Mouse (Mus musculus): ENCODE data around the gene Abcc8. TPM values are rescaled to one million over a fixed set of nuclear protein-coding genes. Genes with fewer than 3 reads are reported as not detected.

The Abcc8 gene
- 7.6 and 8.1 TPM in 2 replicates for polyA plus RNA-seq (2015; fragmentation: Nextera tagmentation; extraction: Ambion mirVana)

DNA sequence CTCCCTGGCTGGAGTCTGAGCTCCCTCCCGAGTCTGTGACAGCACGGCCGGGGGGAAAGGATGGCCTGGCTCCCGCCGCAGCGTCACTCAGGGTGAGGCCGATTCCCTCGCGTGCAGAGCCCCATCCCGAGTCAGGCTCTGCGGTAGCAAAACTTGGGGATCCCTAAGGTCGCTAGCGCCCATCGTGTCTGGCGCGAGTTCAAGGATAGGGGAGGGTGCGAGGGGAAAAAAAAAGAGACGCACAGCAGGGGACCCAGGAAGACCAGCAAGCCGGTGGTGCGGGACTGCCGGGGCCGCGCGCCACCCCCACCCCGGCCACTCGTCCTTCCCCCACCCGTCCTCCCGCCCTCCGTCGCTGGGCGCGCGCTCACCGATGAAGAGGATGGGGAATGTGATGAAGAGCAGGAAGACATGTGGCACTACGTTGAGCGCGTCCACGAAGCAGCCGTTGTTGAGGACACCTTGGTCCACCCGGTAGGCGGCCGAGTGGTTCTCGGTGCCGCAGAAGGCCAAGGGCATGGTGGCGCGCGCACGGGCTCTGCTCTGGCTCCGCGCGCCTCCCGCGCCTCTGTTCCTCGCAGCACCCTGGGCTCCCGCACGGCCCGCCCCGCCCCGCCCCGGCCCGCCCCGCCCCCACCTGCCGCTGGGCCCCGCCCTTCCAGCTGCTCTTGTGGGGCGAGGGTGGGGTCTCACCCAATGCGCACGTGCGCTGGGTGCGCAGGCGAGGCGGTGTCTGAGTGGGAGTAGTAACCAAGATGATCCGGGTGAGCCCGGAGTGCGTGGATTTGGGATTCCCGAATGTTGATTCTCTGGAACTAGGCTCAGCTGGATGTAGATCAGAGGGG, at the start of gene Abcc8:
Gene Abcc8, minus strand, starts transcription at position 603 of the 845 bp plus-strand sequence.
- no peaks in the 10 kb centered on the region for H3K9me3 ChIP-seq
- H3K27me3 ChIP-seq (replicated peaks), result peaks cover 30% of the 10 kb centered on the region
- H3K4me2 ChIP-seq (replicated peaks), result peak within 1 kb of the TSS; percentile 83
- peak; percentile 78 for ATAC-seq
- no peaks in the 10 kb centered on the region for H3K36me3 ChIP-seq
- H3K9ac ChIP-seq, result 0 out of 2 replicates have a peak within 1 kb of the TSS, but pooled peaks have one; percentile 26
- H3K4me1 ChIP-seq (replicated peaks), result peaks cover 10% of the 10 kb centered on the region
- H3K4me3 ChIP-seq (replicated peaks), result peak within 1 kb of the TSS; percentile 39
- under 1% methylated on average over 72 of the region's 75 CpGs for WGBS
- H3K27ac ChIP-seq, result no peak within 1 kb of the TSS

DNA sequence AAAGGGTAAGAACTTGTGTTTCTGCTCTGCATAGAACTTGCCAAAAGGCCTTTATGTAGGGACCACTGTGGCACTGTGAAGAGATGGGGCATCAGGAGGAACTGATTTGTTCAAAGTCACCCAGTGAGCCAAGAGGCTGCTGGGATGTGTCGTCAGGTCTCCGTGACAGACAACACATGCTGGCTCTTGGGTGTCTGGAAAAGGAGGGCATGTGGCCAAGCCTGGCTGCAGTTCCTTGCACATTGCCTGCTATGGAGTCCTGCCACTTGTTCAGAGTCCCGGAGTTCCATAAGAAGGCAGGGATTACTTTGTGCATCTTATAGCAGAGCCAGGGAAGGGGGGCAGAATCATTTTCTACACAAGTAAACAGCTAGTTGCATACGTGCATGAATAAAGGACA, 47.1 kb upstream of the Abcc8 start:
- Histone ChIP-seq H3K4me2 (replicated peaks) (no peak overlapping the region), H3K27ac (no peak overlapping the region), H3K27me3 (replicated peaks) (no peaks in the 10 kb centered on the region), H3K4me3 (replicated peaks) (no peak overlapping the region), H3K4me1 (replicated peaks) (no peaks in the 10 kb centered on the region), H3K36me3 (no peaks in the 10 kb centered on the region), H3K9me3 (no peaks in the 10 kb centered on the region), H3K9ac (no peak overlapping the region)
- WGBS, result 60% methylated on average over 4 of the region's 4 CpGs
- ATAC-seq, result no peak

DNA sequence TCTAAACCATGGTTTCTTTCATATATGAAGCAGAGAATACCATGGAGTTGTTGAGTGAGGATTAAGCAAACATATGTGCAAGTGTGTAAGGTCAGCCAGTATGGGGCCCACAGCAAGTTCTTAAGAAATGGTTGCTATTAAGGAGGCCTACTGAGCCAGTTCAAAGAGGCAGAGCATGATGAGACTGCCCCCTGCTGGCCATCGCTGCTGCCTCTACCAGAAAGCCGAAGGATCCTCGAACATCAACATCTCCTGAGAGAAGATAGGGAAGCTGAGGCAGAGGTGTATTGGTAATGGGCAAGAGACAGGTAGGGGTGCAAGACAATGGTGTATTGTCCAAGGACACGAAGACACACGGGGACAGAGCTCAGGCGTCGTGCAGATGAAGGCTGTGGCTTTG, 46.4 kb upstream of the Abcc8 start:
- Histone ChIP-seq H3K4me2 (replicated peaks) (no peak overlapping the region), H3K4me1 (replicated peaks) (no peaks in the 10 kb centered on the region), H3K4me3 (replicated peaks) (no peak overlapping the region), H3K9me3 (no peaks in the 10 kb centered on the region), H3K27me3 (replicated peaks) (no peaks in the 10 kb centered on the region), H3K36me3 (no peaks in the 10 kb centered on the region), H3K9ac (no peak overlapping the region), H3K27ac (no peak overlapping the region)
- no peak for ATAC-seq
- 26% methylated on average over 7 of the region's 7 CpGs for WGBS

DNA sequence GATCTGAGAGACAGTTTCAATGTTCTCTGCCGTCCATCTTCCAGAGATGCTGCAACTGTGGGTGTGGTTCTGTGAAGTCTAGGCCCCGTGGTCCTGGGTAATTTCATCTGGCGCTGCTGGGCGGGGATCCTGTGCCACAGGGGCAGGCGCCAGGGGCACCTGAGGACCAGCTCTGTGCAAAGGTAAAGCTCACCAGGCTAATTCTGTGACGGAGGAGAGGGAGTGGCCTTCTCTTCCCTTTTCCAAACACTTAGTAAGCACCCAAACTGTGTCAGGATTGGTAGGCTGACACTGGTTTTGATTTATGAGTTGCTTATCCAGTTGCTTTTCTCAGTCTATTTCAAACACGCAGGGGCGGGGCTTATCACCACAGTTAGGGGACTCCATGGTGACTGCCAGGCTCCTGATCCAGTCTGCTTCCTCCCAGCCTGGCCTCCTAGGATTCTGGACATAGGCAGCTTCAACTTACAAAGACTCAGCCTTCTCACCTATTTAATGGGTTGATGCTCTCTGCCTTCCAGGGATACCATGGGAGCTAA, 40.8 kb upstream of the Abcc8 start:
- H3K4me1 ChIP-seq (replicated peaks), result no peaks in the 10 kb centered on the region
- WGBS, result 51% methylated on average over 8 of the region's 8 CpGs

DNA sequence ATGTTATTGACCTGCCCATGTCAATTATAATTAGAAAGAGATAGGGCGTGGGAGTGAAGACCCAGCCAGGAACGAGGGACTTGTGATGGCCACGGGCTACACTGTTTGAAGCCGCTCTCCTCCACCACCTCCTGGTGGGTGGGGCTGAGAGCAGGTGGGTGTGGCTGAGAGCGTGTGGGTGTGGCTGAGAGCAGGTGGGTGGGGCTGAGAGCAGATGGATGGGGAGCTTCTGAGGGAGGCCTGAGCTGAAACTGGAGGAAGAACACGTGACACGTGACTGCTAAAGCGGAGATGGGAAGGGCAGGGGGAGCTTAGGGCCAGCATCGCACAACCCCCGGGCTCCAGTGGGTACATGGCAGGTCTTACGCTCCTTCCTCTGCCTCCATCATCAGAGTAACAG, 38.6 kb upstream of the Abcc8 start:
- WGBS, result 19% methylated on average over 11 of the region's 11 CpGs
- H3K4me1 ChIP-seq (replicated peaks), result no peaks in the 10 kb centered on the region

More for the DNA sequence above, 40.8 kb upstream of the Abcc8 start:
- H3K27ac ChIP-seq, result no peak overlapping the region
- no peak overlapping the region for H3K9ac ChIP-seq
- no peak overlapping the region for H3K4me3 ChIP-seq (replicated peaks)
- no peaks in the 10 kb centered on the region for H3K27me3 ChIP-seq (replicated peaks)
- no peaks in the 10 kb centered on the region for H3K9me3 ChIP-seq
- H3K36me3 ChIP-seq, result no peaks in the 10 kb centered on the region
- H3K4me2 ChIP-seq (replicated peaks), result no peak overlapping the region
- peak; percentile 50 for ATAC-seq

DNA sequence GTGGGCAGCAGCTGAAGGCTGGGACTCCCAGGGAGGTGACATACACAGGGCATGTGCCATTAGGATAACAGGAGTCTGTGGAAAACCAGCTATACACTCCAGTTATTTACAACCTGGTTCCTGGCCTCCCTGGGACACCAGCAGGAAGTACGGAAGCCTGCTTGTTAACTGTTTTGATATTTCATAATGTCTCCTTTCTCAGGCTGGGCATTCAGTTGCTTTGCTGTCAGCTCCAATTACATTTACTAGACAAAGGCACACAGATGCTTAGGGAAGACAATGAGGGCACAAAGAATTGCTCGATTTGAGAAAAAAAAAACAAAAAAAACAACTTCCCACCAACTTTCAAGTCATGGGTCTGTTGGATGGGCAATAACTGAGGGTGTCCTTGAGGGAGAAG, 36.6 kb upstream of the Abcc8 start:
- WGBS, result 67% methylated on average over 2 of the region's 2 CpGs
- Histone ChIP-seq H3K27me3 (replicated peaks) (no peaks in the 10 kb centered on the region), H3K4me3 (replicated peaks) (no peak overlapping the region), H3K36me3 (no peaks in the 10 kb centered on the region), H3K4me1 (replicated peaks) (no peaks in the 10 kb centered on the region), H3K9me3 (no peaks in the 10 kb centered on the region), H3K4me2 (replicated peaks) (no peak overlapping the region), H3K27ac (no peak overlapping the region), H3K9ac (no peak overlapping the region)
- ATAC-seq, result no peak

More for the DNA sequence above, 38.6 kb upstream of the Abcc8 start:
- peak; percentile 91 for ATAC-seq
- Histone ChIP-seq H3K36me3 (no peaks in the 10 kb centered on the region), H3K9ac (no peak overlapping the region), H3K4me3 (replicated peaks) (no peak overlapping the region), H3K9me3 (no peaks in the 10 kb centered on the region), H3K4me2 (replicated peaks) (no peak overlapping the region), H3K27ac (no peak overlapping the region), H3K27me3 (replicated peaks) (no peaks in the 10 kb centered on the region)

DNA sequence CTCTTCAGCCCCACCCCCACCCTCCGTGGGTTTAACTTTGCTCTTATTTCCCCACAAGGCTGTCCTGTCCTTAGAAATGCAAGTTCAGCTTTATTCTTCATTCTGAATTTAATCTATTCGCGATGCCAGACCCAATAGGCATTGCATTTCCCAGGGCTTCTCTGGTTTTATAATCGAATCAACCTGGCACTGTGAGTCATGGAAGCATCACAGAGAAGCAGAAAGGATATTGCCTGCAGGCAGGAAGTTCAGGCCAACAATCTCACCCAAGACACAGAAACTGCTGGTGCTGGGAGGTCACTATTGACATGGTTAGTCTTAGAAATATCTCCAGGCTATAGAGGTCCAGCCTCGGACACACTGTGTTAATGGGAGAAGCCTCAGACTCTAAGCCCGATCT, 30.4 kb upstream of the Abcc8 start:
- Histone ChIP-seq H3K9ac (no peak overlapping the region), H3K27ac (no peak overlapping the region), H3K4me2 (replicated peaks) (no peak overlapping the region), H3K4me1 (replicated peaks) (no peaks in the 10 kb centered on the region), H3K4me3 (replicated peaks) (no peak overlapping the region), H3K9me3 (no peaks in the 10 kb centered on the region), H3K36me3 (no peaks in the 10 kb centered on the region), H3K27me3 (replicated peaks) (no peaks in the 10 kb centered on the region)
- whole genome bisulfite sequencing, result 82% methylated on average over 6 of the region's 6 CpGs
- ATAC-seq, result no peak

DNA sequence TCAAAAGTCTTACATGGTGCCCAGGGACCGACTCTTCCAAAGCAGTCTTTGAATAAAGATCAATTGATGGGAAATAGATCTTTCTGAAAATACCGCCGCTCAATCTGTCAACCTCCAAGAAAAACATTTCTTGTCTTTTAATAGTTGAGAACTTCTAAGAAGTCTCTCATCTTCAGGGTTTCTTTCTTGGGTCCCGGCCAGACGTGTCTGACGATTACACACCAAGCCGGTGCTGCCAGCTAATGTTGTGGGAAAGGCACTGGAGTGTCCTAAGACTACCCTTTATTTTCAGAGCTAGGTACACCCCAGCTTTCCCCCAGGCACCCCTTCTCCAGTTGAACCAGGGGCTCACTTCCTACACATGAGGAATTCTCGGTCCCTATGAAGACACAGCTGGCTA, 28.3 kb upstream of the Abcc8 start:
- Histone ChIP-seq H3K27me3 (replicated peaks) (no peaks in the 10 kb centered on the region), H3K9ac (no peak overlapping the region), H3K27ac (no peak overlapping the region), H3K9me3 (no peaks in the 10 kb centered on the region), H3K4me3 (replicated peaks) (no peak overlapping the region), H3K36me3 (no peaks in the 10 kb centered on the region), H3K4me1 (replicated peaks) (no peaks in the 10 kb centered on the region), H3K4me2 (replicated peaks) (no peak overlapping the region)
- WGBS, result 93% methylated on average over 8 of the region's 8 CpGs
- ATAC-seq, result no peak

DNA sequence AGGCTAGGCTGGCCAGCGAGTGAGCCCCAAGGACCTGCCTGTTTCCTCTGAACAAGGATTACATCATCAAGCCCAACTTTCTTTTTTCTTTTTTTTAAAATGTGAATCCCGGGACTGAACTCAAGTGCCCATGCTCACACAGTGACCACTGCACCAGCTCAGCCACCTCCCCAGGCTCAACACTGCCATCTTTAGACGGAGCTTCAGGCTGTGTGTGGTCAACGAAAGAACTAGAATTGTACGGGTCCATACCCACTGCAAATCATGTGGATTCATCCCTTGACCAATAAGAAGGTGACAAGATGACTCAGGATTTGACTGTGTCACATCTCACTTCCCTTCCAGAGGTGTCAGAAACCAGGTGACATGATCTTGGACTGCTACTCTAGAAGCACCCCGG, 24.9 kb upstream of the Abcc8 start:
- no peaks in the 10 kb centered on the region for H3K9me3 ChIP-seq
- H3K27me3 ChIP-seq (replicated peaks), result no peaks in the 10 kb centered on the region
- no peak overlapping the region for H3K27ac ChIP-seq
- no peak overlapping the region for H3K4me2 ChIP-seq (replicated peaks)
- no peak overlapping the region for H3K9ac ChIP-seq
- H3K4me3 ChIP-seq (replicated peaks), result no peak overlapping the region
- ATAC-seq, result no peak
- H3K4me1 ChIP-seq (replicated peaks), result no peaks in the 10 kb centered on the region
- 71% methylated on average over 6 of the region's 6 CpGs for WGBS
- no peaks in the 10 kb centered on the region for H3K36me3 ChIP-seq

DNA sequence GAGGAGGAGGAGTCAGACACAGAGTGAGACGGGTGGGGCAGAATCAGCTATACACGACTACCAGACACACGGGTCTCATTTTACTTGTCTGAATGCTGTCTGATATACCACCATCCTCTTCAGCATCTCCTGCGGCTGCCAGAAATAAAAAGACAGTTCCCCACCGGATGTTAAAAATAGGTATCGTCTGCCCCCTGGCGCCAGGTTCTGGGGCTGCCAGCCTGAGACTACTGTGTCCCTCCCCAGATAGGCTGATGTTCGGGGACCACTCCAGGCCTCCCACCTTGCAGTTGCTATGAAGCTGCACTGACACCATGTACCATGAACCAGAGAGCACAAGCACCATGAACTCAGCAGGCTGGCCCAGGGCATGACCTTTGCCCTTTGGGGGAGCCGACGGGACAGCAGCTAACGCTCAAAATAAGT, 24.2 kb upstream of the Abcc8 start:
- Histone ChIP-seq H3K4me2 (replicated peaks) (no peak overlapping the region), H3K9me3 (no peaks in the 10 kb centered on the region), H3K27me3 (replicated peaks) (no peaks in the 10 kb centered on the region), H3K36me3 (no peaks in the 10 kb centered on the region), H3K4me1 (replicated peaks) (no peaks in the 10 kb centered on the region), H3K9ac (no peak overlapping the region), H3K4me3 (replicated peaks) (no peak overlapping the region), H3K27ac (no peak overlapping the region)
- ATAC-seq, result no peak
- WGBS, result 37% methylated on average over 11 of the region's 11 CpGs

DNA sequence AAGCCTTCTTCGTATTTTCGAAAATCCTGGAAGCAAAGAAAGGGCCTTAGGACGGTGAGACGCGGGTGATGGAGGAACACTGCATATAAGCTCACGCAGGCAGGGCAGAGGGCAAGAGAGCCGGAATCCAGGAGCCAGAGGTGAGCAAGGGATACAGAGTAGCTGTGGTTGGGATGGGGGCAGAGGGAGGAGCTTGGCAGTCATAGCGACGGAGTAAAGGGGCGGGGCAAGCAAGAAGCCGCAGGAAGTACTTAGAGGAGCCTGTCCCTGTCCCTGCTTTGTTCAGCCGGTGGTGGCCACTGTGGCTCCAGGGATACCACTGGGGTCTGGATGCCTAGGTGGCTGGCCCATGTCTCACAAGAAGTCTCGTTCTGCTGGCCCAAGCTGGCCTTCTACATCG, 21.8 kb upstream of the Abcc8 start:
- 0 out of 2 replicates have a peak, but pooled peaks have one; percentile 20 for ATAC-seq
- H3K27ac ChIP-seq, result no peak overlapping the region
- no peak overlapping the region for H3K4me3 ChIP-seq (replicated peaks)
- no peaks in the 10 kb centered on the region for H3K9me3 ChIP-seq
- no peaks in the 10 kb centered on the region for H3K4me1 ChIP-seq (replicated peaks)
- H3K36me3 ChIP-seq, result no peaks in the 10 kb centered on the region
- H3K4me2 ChIP-seq (replicated peaks), result peak overlapping the region; percentile 11
- 18% methylated on average over 14 of the region's 14 CpGs for WGBS
- H3K9ac ChIP-seq, result no peak overlapping the region
- H3K27me3 ChIP-seq (replicated peaks), result no peaks in the 10 kb centered on the region

DNA sequence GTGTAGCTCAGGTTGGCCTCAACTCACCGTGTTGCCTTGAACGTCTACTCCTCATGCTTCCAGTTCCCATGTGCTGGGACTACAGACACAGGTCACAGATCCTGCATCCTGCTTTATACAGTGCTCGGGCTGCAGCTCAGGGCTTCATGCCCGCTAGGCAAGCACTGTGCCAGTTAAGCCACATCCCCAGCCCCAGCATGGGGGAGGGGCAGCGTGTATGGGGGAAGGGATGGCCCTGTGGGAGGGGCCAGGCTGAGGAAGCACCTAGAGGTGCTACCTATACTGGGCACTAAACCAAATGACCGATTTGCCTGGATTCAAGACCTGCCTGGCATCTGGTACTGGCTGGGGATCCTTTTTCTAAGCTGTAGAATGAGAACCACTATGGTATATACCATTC, 20.2 kb upstream of the Abcc8 start:
- Histone ChIP-seq H3K4me1 (replicated peaks) (no peaks in the 10 kb centered on the region), H3K9me3 (no peaks in the 10 kb centered on the region), H3K27me3 (replicated peaks) (no peaks in the 10 kb centered on the region), H3K4me2 (replicated peaks) (no peak overlapping the region), H3K27ac (no peak overlapping the region), H3K4me3 (replicated peaks) (no peak overlapping the region), H3K36me3 (no peaks in the 10 kb centered on the region), H3K9ac (no peak overlapping the region)
- 69% methylated on average over 6 of the region's 6 CpGs for WGBS
- ATAC-seq, result no peak

DNA sequence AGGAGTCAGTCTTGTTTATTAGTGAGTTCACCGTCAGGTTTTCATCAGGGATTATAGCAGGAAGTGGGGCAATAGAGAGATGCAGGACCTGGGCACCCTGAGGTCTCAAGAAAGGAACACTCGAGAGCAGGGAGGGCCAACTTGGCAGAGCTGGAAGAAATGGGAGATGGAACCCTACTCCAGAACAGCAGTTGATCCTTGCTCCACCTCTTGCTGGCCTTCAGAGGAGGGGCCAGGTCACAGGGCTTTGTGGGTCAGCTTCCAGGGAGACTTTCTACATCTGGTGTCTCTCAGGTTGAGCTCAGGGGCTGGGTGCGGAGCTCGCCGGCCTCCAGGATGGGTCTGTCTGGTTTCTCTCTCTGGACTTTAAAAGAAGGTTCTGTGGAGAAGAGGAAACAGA, 15.5 kb upstream of the Abcc8 start:
- Histone ChIP-seq H3K4me2 (replicated peaks) (no peak overlapping the region), H3K27me3 (replicated peaks) (no peaks in the 10 kb centered on the region), H3K4me3 (replicated peaks) (no peak overlapping the region), H3K9ac (no peak overlapping the region), H3K4me1 (replicated peaks) (no peaks in the 10 kb centered on the region), H3K36me3 (no peaks in the 10 kb centered on the region), H3K9me3 (no peaks in the 10 kb centered on the region), H3K27ac (no peak overlapping the region)
- WGBS, result 70% methylated on average over 5 of the region's 5 CpGs
- no peak for ATAC-seq
